Mouse (Mus musculus) erythroblast, embryonic 14.5 days (primary cell): ENCODE results near the gene Tns4. TPM values are rescaled to one million over a fixed set of nuclear protein-coding genes. Genes with fewer than 3 reads are reported as not detected.

Experiments
- H3K27me3 ChIP-seq: 2 replicates; pipeline ENCODE4 v1.6.1; 2012; ENCODE audit warnings: inconsistent platforms; ENCODE audit not compliant: control insufficient read depth
- H3K36me3 ChIP-seq: 2 replicates; pipeline ENCODE4 v1.6.1; 2012; ENCODE audit warnings: mild to moderate bottlenecking, inconsistent platforms; ENCODE audit not compliant: control insufficient read depth
- H3K4me1 ChIP-seq: 2 replicates; pipeline ENCODE4 v1.6.1; 2012; ENCODE audit warnings: inconsistent platforms; ENCODE audit not compliant: control insufficient read depth
- H3K4me3 ChIP-seq: replicated peaks from 2 replicates; pipeline ENCODE3; 2012; ENCODE audit warnings: moderate library complexity, mild to moderate bottlenecking, inconsistent platforms
- H3K9me3 ChIP-seq: 2 replicates; pipeline ENCODE4 v1.6.1; 2012; ENCODE audit warnings: low read length, inconsistent platforms, mixed read lengths; ENCODE audit not compliant: control insufficient read depth
- GATA1 ChIP-seq: IDR thresholded peaks from 2 replicates; pipeline ENCODE4 v1.6.1; 2012; ENCODE audit warnings: low read length, inconsistent platforms, mixed read lengths
- TAL1 ChIP-seq: IDR thresholded peaks from 3 replicates; pipeline ENCODE4 v1.6.1; 2012; ENCODE audit warnings: low read length, inconsistent platforms, mixed read lengths
- polyA plus RNA-seq: library from polyadenylated mRNA; stranded (reverse); fragments of >175 nt; gene quantifications from 2 replicates; pipeline ENCODE4 v1.2.3, GENCODE M21; 2012

Gene Tns4
- polyA plus RNA-seq, 1 experiment, result not detected

- Histone ChIP-seq H3K9me3 (no peaks in the 10 kb centered on the region), H3K4me3 (no peak overlapping the region), H3K4me1 (no peaks in the 10 kb centered on the region), H3K36me3 (no peaks in the 10 kb centered on the region), H3K27me3 (no peaks in the 10 kb centered on the region)
- TF ChIP-seq GATA1 (no peak), TAL1 (no peak)
Observed at GRCm38 (mm10) chr11:99084366-99084765, 4.7 kb downstream of the Tns4 start.

GRCm38 (mm10) chr11:99083516-99083915 lies 5.6 kb downstream of the Tns4 start:
- Histone ChIP-seq H3K4me1 (no peaks in the 10 kb centered on the region), H3K4me3 (no peak overlapping the region), H3K36me3 (no peaks in the 10 kb centered on the region), H3K9me3 (no peaks in the 10 kb centered on the region), H3K27me3 (no peaks in the 10 kb centered on the region)
- no peak for TF ChIP-seq GATA1
- no peak for TF ChIP-seq TAL1

- TF ChIP-seq GATA1 (no peak), TAL1 (no peak)
- no peaks in the 10 kb centered on the region for H3K9me3 ChIP-seq
- no peaks in the 10 kb centered on the region for H3K4me1 ChIP-seq
- H3K36me3 ChIP-seq, result no peaks in the 10 kb centered on the region
- H3K27me3 ChIP-seq, result no peaks in the 10 kb centered on the region
- H3K4me3 ChIP-seq, result no peak overlapping the region
Observed at GRCm38 (mm10) chr11:99082098-99082497, 7.0 kb downstream of the Tns4 start.

- no peaks in the 10 kb centered on the region for H3K4me1 ChIP-seq
- H3K36me3 ChIP-seq, result no peaks in the 10 kb centered on the region
- TF ChIP-seq GATA1 (no peak), TAL1 (no peak)
- H3K4me3 ChIP-seq, result no peak overlapping the region
- no peaks in the 10 kb centered on the region for H3K27me3 ChIP-seq
- H3K9me3 ChIP-seq, result no peaks in the 10 kb centered on the region
Observed at GRCm38 (mm10) chr11:99081566-99081965, 7.5 kb downstream of the Tns4 start.

GRCm38 (mm10) chr11:99080902-99081543 lies 8.1 kb downstream of the Tns4 start:
- Histone ChIP-seq H3K4me3 (no peak overlapping the region), H3K36me3 (no peaks in the 10 kb centered on the region), H3K27me3 (no peaks in the 10 kb centered on the region), H3K9me3 (no peaks in the 10 kb centered on the region), H3K4me1 (no peaks in the 10 kb centered on the region)
- no peak for TF ChIP-seq GATA1

- Histone ChIP-seq H3K9me3 (no peaks in the 10 kb centered on the region), H3K4me3 (no peak overlapping the region), H3K4me1 (no peaks in the 10 kb centered on the region), H3K27me3 (no peaks in the 10 kb centered on the region), H3K36me3 (no peaks in the 10 kb centered on the region)
- TF ChIP-seq GATA1 (no peak), TAL1 (no peak)
Observed at GRCm38 (mm10) chr11:99077869-99078268, 11.2 kb downstream of the Tns4 start.

- no peak overlapping the region for H3K4me3 ChIP-seq
- H3K36me3 ChIP-seq, result no peaks in the 10 kb centered on the region
- no peaks in the 10 kb centered on the region for H3K9me3 ChIP-seq
- no peaks in the 10 kb centered on the region for H3K27me3 ChIP-seq
- H3K4me1 ChIP-seq, result no peaks in the 10 kb centered on the region
- TF ChIP-seq GATA1 (no peak), TAL1 (no peak)
Observed at GRCm38 (mm10) chr11:99076744-99077319, 12.3 kb downstream of the Tns4 start.

- Histone ChIP-seq H3K36me3 (no peaks in the 10 kb centered on the region), H3K4me1 (no peaks in the 10 kb centered on the region), H3K9me3 (no peaks in the 10 kb centered on the region), H3K4me3 (no peak overlapping the region), H3K27me3 (no peaks in the 10 kb centered on the region)
- TF ChIP-seq GATA1, result no peak
- no peak for TF ChIP-seq TAL1
Observed at GRCm38 (mm10) chr11:99073781-99074180, 15.3 kb downstream of the Tns4 start.

- H3K36me3 ChIP-seq, result no peaks in the 10 kb centered on the region
- no peaks in the 10 kb centered on the region for H3K27me3 ChIP-seq
- no peaks in the 10 kb centered on the region for H3K4me1 ChIP-seq
- H3K9me3 ChIP-seq, result no peaks in the 10 kb centered on the region
- H3K4me3 ChIP-seq, result no peak overlapping the region
- no peak for TF ChIP-seq GATA1
- TF ChIP-seq TAL1, result no peak
Observed at GRCm38 (mm10) chr11:99071866-99072265, 17.2 kb downstream of the Tns4 start.

- no peak overlapping the region for H3K4me3 ChIP-seq
- TF ChIP-seq GATA1, result no peak
- no peak for TF ChIP-seq TAL1
- no peaks in the 10 kb centered on the region for H3K36me3 ChIP-seq
- no peaks in the 10 kb centered on the region for H3K4me1 ChIP-seq
- H3K27me3 ChIP-seq, result no peaks in the 10 kb centered on the region
- no peaks in the 10 kb centered on the region for H3K9me3 ChIP-seq
Observed at GRCm38 (mm10) chr11:99068455-99068854, 20.7 kb downstream of the Tns4 start.
